Mouse (Mus musculus): ENCODE measurements around the gene Tgfbr3.

Tgfbr3 gene

GRCm38 (mm10) chr5:107073536-107073935, 215.9 kb downstream of the Tgfbr3 start:
- no peak for DNase-seq

GRCm38 (mm10) chr5:107068146-107068545, 221.3 kb downstream of the Tgfbr3 start:
- no peak for DNase-seq

- no peak for DNase-seq
These were observed 221.9 kb downstream of the Tgfbr3 start for GRCm38 (mm10) chr5:107067531-107067930.

GRCm38 (mm10) chr5:107064922-107065321, 224.5 kb downstream of the Tgfbr3 start:
- no peak for DNase-seq

GRCm38 (mm10) chr5:107062229-107062852, 227.1 kb downstream of the Tgfbr3 start:
- no peak for DNase-seq

- no peak for DNase-seq
These were observed 229.9 kb downstream of the Tgfbr3 start for GRCm38 (mm10) chr5:107059514-107059913.

GRCm38 (mm10) chr5:107058642-107059041, 230.8 kb downstream of the Tgfbr3 start:
- no peak for DNase-seq

All from kidney, adult 18-20 months (tissue).